Mouse (Mus musculus): ENCODE data around the gene Atrnl1.

DNA sequence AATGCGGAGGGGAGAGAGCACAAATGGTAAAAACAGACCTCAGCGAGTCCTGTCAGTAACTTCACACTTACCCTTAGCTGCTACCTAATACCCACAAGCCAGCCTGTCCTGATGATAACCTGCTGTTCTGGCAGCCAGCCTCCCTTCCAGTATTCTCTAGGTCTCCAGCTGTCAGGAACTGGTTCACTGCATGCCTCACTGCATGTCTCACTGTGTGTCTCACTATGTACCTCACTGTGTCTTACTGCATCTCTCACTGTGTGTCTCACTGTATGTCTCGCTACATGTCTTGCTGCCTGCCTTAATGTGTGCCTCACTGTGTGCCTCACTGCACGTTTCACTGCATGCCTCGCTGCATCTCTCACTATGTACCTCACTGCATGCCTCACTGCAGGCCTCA lies 175.9 kb downstream of the Atrnl1 start:
- TF ChIP-seq POLR2A (IDR thresholded peaks at IDR 0.05; ENCODE audit: low read depth, low read length) (no peak), CTCF (IDR thresholded peaks at IDR 0.05; ENCODE audit: extremely low read depth, insufficient read length, insufficient replicate concordance, low read depth, low read length) (no peak)

Measured in small intestine, adult 2 months (tissue).